In genomic region chr11:108277096-108277495, GRCm38 (mm10) we compare ENCODE assay signal across 22 mouse cellular contexts.
A peak's percentile ranks its signal among the peaks of the same experiment; 100 is the strongest.
DNase-seq lines count a peak whose midpoint lies in the region; ATAC-seq and TF ChIP-seq lines count a peak whose summit lies in the region.
"Had no signal": no experiment of that assay in that cellular context is flagged by ENCODE, and none has a peak within 500 bp of the region (broad histone marks: within the 10 kb centered on the region; RNA-seq: fewer than 3 reads in every experiment).

No protein-coding gene starts in this region.

- TF ChIP-seq CTCF in lung, embryonic 14.5 days (IDR thresholded peaks at IDR 0.05; ENCODE audit: low read depth) = no peak
- no peak for TF ChIP-seq CTCF in spleen, adult 2 months (IDR thresholded peaks at IDR 0.05; ENCODE audit: extremely low read depth, insufficient read depth, insufficient read length, insufficient replicate concordance)
- no peak for TF ChIP-seq CTCF in Patski (IDR thresholded peaks at IDR 0.05)

- H3K4me3 ChIP-seq in lung, embryonic 14.5 days (ENCODE audit: low read depth, low read length) = no peak overlapping the region
- no peak overlapping the region for H3K4me3 ChIP-seq in spleen, adult 2 months (ENCODE audit: extremely low read depth, insufficient read depth, insufficient read length)
- no peak overlapping the region for H3K4me3 ChIP-seq in midbrain, embryonic 10.5 days
- H3K4me3 ChIP-seq: heart, embryonic 15.5 days; limb, embryonic 15.5 days; midbrain, embryonic 12.5 days; neural tube, embryonic 12.5 days; stomach, embryonic 15.5 days had no signal

- no peak overlapping the region for H3K27ac ChIP-seq in lung, embryonic 14.5 days (ENCODE audit: low read depth)
- 0 out of 2 replicates have a peak overlapping the region, but pooled peaks have one; percentile 24 for H3K27ac ChIP-seq in spleen, adult 2 months (ENCODE audit: insufficient read depth, low read length)
- H3K27ac ChIP-seq in midbrain, embryonic 10.5 days (replicated peaks) = no peak overlapping the region
- H3K27ac ChIP-seq: heart, embryonic 15.5 days; kidney, postnatal 0 days; limb, embryonic 15.5 days; liver, embryonic 14.5 days; midbrain, embryonic 12.5 days; neural tube, embryonic 12.5 days; stomach, embryonic 15.5 days had no signal

- no peaks in the 10 kb centered on the region for H3K36me3 ChIP-seq in lung, embryonic 14.5 days (ENCODE audit: insufficient read depth)
- no peaks in the 10 kb centered on the region for H3K36me3 ChIP-seq in spleen, adult 2 months (ENCODE audit: control insufficient read depth, insufficient read depth, low read length)
- H3K36me3 ChIP-seq in midbrain, embryonic 10.5 days = no peaks in the 10 kb centered on the region
- H3K36me3 ChIP-seq: heart, embryonic 15.5 days; limb, embryonic 15.5 days; midbrain, embryonic 12.5 days; neural tube, embryonic 12.5 days; stomach, embryonic 15.5 days had no signal

- TF ChIP-seq POLR2A in spleen, adult 2 months (IDR thresholded peaks at IDR 0.05; ENCODE audit: low read depth, low read length) = no peak

- H3K27me3 ChIP-seq in lung, embryonic 14.5 days (ENCODE audit: insufficient read depth, low read length) = no peaks in the 10 kb centered on the region
- no peaks in the 10 kb centered on the region for H3K27me3 ChIP-seq in spleen, adult 2 months (ENCODE audit: control insufficient read depth, insufficient read depth, low read length)
- H3K27me3 ChIP-seq in Patski = no peaks in the 10 kb centered on the region
- H3K27me3 ChIP-seq in midbrain, embryonic 10.5 days (ENCODE audit: low read depth, poor library complexity, severe bottlenecking) = no peaks in the 10 kb centered on the region
- H3K27me3 ChIP-seq: heart, embryonic 15.5 days; limb, embryonic 15.5 days; midbrain, embryonic 12.5 days; neural tube, embryonic 12.5 days; stomach, embryonic 15.5 days had no signal

- no peak overlapping the region for H3K9ac ChIP-seq in lung, embryonic 14.5 days
- H3K9ac ChIP-seq: forebrain, postnatal 0 days; heart, embryonic 15.5 days; limb, embryonic 15.5 days; liver, embryonic 14.5 days; midbrain, embryonic 12.5 days; neural tube, embryonic 12.5 days; stomach, embryonic 15.5 days had no signal

- in situ Hi-C loops in Patski (cut with MboI; ENCODE audit: low pct_unique_long_range_greater_than_20kb) = no loop called here

- CTCF ChIA-PET in Patski (lab: Charles Lee) = interaction anchor here (1.0 kb wide), 1 partner anchor 10 kb away, joined by 3 read pairs; no protein-coding TSS in a partner anchor

- POLR2A ChIA-PET in Patski (lab: Charles Lee) = interaction anchor here (0.5 to 0.7 kb wide), 2 partner anchors 17 to 25 kb away, joined by 3 to 4 read pairs; no protein-coding TSS in a partner anchor

- 0 out of 2 replicates have a peak, but pooled peaks have one; percentile 35 for ATAC-seq in lung, embryonic 14.5 days (ENCODE audit: insufficient read depth)
- peak; percentile 29 for ATAC-seq in Patski
- ATAC-seq in megakaryocyte progenitor cell, adult 5-6 weeks (replicated peaks; ENCODE audit: poor library complexity) = peak; percentile 63
- ATAC-seq: forebrain, postnatal 0 days; hindbrain, embryonic 16.5 days had no signal

- H3K4me2 ChIP-seq in lung, embryonic 14.5 days = no peak overlapping the region
- H3K4me2 ChIP-seq: heart, embryonic 15.5 days; limb, embryonic 15.5 days; midbrain, embryonic 12.5 days; neural tube, embryonic 12.5 days; stomach, embryonic 15.5 days had no signal

- 73% methylated on average over 8 of the region's 8 CpGs for WGBS in lung, embryonic 14.5 days
- 38% methylated on average over 8 of the region's 8 CpGs for WGBS in spleen, adult 2 months
- WGBS in midbrain, embryonic 10.5 days = 87% methylated on average over 8 of the region's 8 CpGs

- H3K4me1 ChIP-seq in lung, embryonic 14.5 days (ENCODE audit: insufficient read depth) = peaks cover 7% of the 10 kb centered on the region; the same call in 1 of the 2 replicates
- H3K4me1 ChIP-seq in spleen, adult 2 months (ENCODE audit: control insufficient read depth, insufficient read depth, insufficient read length) = peaks cover 21% of the 10 kb centered on the region
- H3K4me1 ChIP-seq in midbrain, embryonic 10.5 days = peaks cover 11% of the 10 kb centered on the region

- H3K9me3 ChIP-seq in lung, embryonic 14.5 days (ENCODE audit: low read depth, low read length) = no peaks in the 10 kb centered on the region
- no peaks in the 10 kb centered on the region for H3K9me3 ChIP-seq in midbrain, embryonic 10.5 days (replicated peaks)
- H3K9me3 ChIP-seq: heart, embryonic 15.5 days; limb, embryonic 15.5 days; midbrain, embryonic 12.5 days; neural tube, embryonic 12.5 days; stomach, embryonic 15.5 days had no signal

- DNase-seq in lung, embryonic 14.5 days = no peak
- DNase-seq in lung, postnatal 36 days = no peak
- DNase-seq in spleen, adult 2 months (ENCODE audit: low read depth in 1 of 2, low spot score in 2 of 2) = no peak
- no peak for DNase-seq in spleen, adult 18-20 months
- no peak for DNase-seq in Patski (ENCODE audit: low read depth, low spot score)
- DNase-seq in midbrain, embryonic 10.5 days (ENCODE audit: low spot score) = no peak
- DNase-seq: adrenal gland, postnatal 36 days; cerebellum, adult 9-10 months; forebrain, postnatal 0 days; gastrocnemius, postnatal 36 days; kidney, adult 18-20 months; left cerebral cortex, postnatal 4 days; thymus, adult 2 months had no signal
